ENCODE assay signal across 16 mouse cellular contexts in genomic region chr10:20700633-20701032, GRCm38 (mm10). TPM values are rescaled to one million over a fixed set of nuclear protein-coding genes. Genes with fewer than 3 reads are reported as not detected.
DNase-seq lines count a peak whose midpoint lies in the region; ATAC-seq lines count a peak whose summit lies in the region.
"Had no signal": no experiment of that assay in that cellular context is flagged by ENCODE, and none has a peak within 500 bp of the region (broad histone marks: within the 10 kb centered on the region; RNA-seq: fewer than 3 reads in every experiment).

No protein-coding gene starts in this region.

- no peaks in the 10 kb centered on the region for H3K27me3 ChIP-seq in hindbrain, embryonic 10.5 days (ENCODE audit: insufficient read depth, poor library complexity, severe bottlenecking)
- no peaks in the 10 kb centered on the region for H3K27me3 ChIP-seq in hindbrain, embryonic 14.5 days (ENCODE audit: control insufficient read depth, insufficient read depth, low read length)
- H3K27me3 ChIP-seq in embryonic facial prominence, embryonic 14.5 days (replicated peaks; ENCODE audit: control insufficient read depth, insufficient read depth, low read length) = no peaks in the 10 kb centered on the region

- WGBS in hindbrain, embryonic 10.5 days = 60% methylated on average over 7 of the region's 7 CpGs
- 69% methylated on average over 7 of the region's 7 CpGs for WGBS in hindbrain, embryonic 14.5 days
- WGBS in embryonic facial prominence, embryonic 14.5 days = 18% methylated on average over 7 of the region's 7 CpGs

- H3K4me1 ChIP-seq in hindbrain, embryonic 10.5 days (replicated peaks) = no peaks in the 10 kb centered on the region
- no peaks in the 10 kb centered on the region for H3K4me1 ChIP-seq in hindbrain, embryonic 14.5 days (replicated peaks; ENCODE audit: control insufficient read depth, insufficient read depth, low read length)
- H3K4me1 ChIP-seq in embryonic facial prominence, embryonic 14.5 days (ENCODE audit: control insufficient read depth, insufficient read depth, low read length) = peaks cover 8% of the 10 kb centered on the region
- H3K4me1 ChIP-seq: forebrain, embryonic 10.5 days had no signal

- ATAC-seq in hindbrain, embryonic 14.5 days (ENCODE audit: low FRiP score) = no peak
- ATAC-seq in embryonic facial prominence, embryonic 14.5 days (ENCODE audit: low read depth) = peak; percentile 71
- ATAC-seq: CD4-positive, CD25-positive, alpha-beta regulatory T cell, adult 4 months; intestine, embryonic 16.5 days; liver, postnatal 0 days had no signal

- H3K9ac ChIP-seq in hindbrain, embryonic 14.5 days = no peak overlapping the region
- H3K9ac ChIP-seq in embryonic facial prominence, embryonic 14.5 days (ENCODE audit: low read depth, low read length) = no peak overlapping the region
- H3K9ac ChIP-seq: liver, postnatal 0 days had no signal

- no peaks in the 10 kb centered on the region for H3K9me3 ChIP-seq in hindbrain, embryonic 10.5 days
- no peaks in the 10 kb centered on the region for H3K9me3 ChIP-seq in hindbrain, embryonic 14.5 days (ENCODE audit: control insufficient read depth, low read length)
- H3K9me3 ChIP-seq in embryonic facial prominence, embryonic 14.5 days (ENCODE audit: control insufficient read depth, low read length) = no peaks in the 10 kb centered on the region
- H3K9me3 ChIP-seq: forebrain, embryonic 10.5 days had no signal

- DNase-seq in hindbrain, embryonic 10.5 days (ENCODE audit: low spot score) = peak; percentile 21
- DNase-seq in hindbrain, embryonic 14.5 days (ENCODE audit: low spot score) = no peak
- DNase-seq in embryo, embryonic 11 days = peak; percentile 50
- DNase-seq in embryonic facial prominence, embryonic 14.5 days (ENCODE audit: low spot score) = peak; percentile 76
- peak; percentile 43 for DNase-seq in mesoderm, embryonic 11.5 days (ENCODE audit: low read depth, low spot score)
- DNase-seq in kidney, adult 9 months = no peak
- DNase-seq in cerebellum, adult 9-10 months = no peak
- DNase-seq: cerebellum, adult 11-12 months; heart, postnatal 14 days; kidney, postnatal 25 days; liver, postnatal 0 days; right cerebral cortex, postnatal 14 days; thymus, adult 2 months had no signal

- no peak overlapping the region for H3K4me2 ChIP-seq in hindbrain, embryonic 14.5 days (replicated peaks)
- no peak overlapping the region for H3K4me2 ChIP-seq in embryonic facial prominence, embryonic 14.5 days (ENCODE audit: low read depth, low read length)

- H3K4me3 ChIP-seq in hindbrain, embryonic 10.5 days = no peak overlapping the region
- H3K4me3 ChIP-seq in hindbrain, embryonic 14.5 days (replicated peaks; ENCODE audit: low read length) = no peak overlapping the region
- no peak overlapping the region for H3K4me3 ChIP-seq in embryonic facial prominence, embryonic 14.5 days (ENCODE audit: low read depth, low read length)
- H3K4me3 ChIP-seq: forebrain, embryonic 10.5 days had no signal

- H3K36me3 ChIP-seq in hindbrain, embryonic 10.5 days = no peaks in the 10 kb centered on the region
- no peaks in the 10 kb centered on the region for H3K36me3 ChIP-seq in hindbrain, embryonic 14.5 days (replicated peaks; ENCODE audit: control insufficient read depth, insufficient read depth)
- H3K36me3 ChIP-seq in embryonic facial prominence, embryonic 14.5 days (ENCODE audit: control insufficient read depth, insufficient read depth, low read length) = no peaks in the 10 kb centered on the region
- H3K36me3 ChIP-seq: forebrain, embryonic 10.5 days had no signal

- no peak overlapping the region; the same call in 1 of the 2 replicates for H3K27ac ChIP-seq in hindbrain, embryonic 10.5 days
- no peak overlapping the region for H3K27ac ChIP-seq in hindbrain, embryonic 14.5 days
- no peak overlapping the region; the same call in 1 of the 2 replicates for H3K27ac ChIP-seq in embryonic facial prominence, embryonic 14.5 days (replicated peaks; ENCODE audit: low read depth, low read length)
- H3K27ac ChIP-seq: forebrain, embryonic 10.5 days had no signal

RNA-seq across cellular contexts. Expression of gene Pde7b, which starts 24.2 kb away (rescaled TPM):
- polyA plus RNA-seq in hindbrain, embryonic 10.5 days (2016; fragmentation: Nextera tagmentation; extraction: Ambion mirVana) = 1.5 and 2.1 TPM in 2 replicates
- 3.5 and 3.9 TPM in 2 replicates for polyA plus RNA-seq in hindbrain, embryonic 14.5 days (2014; fragmentation: Nextera tagmentation; extraction: Ambion mirVana)
- 8.8 and 9.0 TPM in 2 replicates for polyA plus RNA-seq in embryonic facial prominence, embryonic 14.5 days (2014; fragmentation: Nextera tagmentation; extraction: Ambion mirVana)

Comparison
In these comparisons a context has a peak if more than half of its experiments do, and no peak if none do; other contexts are left out.
1. DNase-seq: peak in hindbrain, embryonic 10.5 days (single experiment), embryo, embryonic 11 days (single experiment), embryonic facial prominence, embryonic 14.5 days (single experiment) and mesoderm, embryonic 11.5 days (single experiment); none in hindbrain, embryonic 14.5 days (single experiment), kidney, adult 9 months (single experiment) and cerebellum, adult 9-10 months (single experiment).